Mouse (Mus musculus) lung, adult 2 months (tissue): ENCODE results near the gene Tbc1d2.

Source experiments
- CTCF ChIP-seq: fragments of 200-500 bp; IDR thresholded peaks from 2 replicates; pipeline ENCODE4 v1.5.1; 2011; ENCODE audit warnings: mild to moderate bottlenecking, low read length, control low read depth; ENCODE audit not compliant: insufficient read depth
- POLR2A ChIP-seq: fragments of 200-500 bp; IDR thresholded peaks from 2 replicates; pipeline ENCODE4 v1.6.1; 2011; ENCODE audit warnings: low read depth, mild to moderate bottlenecking, control low read depth, low read length, borderline replicate concordance; ENCODE audit errors: extremely low read depth

DNA sequence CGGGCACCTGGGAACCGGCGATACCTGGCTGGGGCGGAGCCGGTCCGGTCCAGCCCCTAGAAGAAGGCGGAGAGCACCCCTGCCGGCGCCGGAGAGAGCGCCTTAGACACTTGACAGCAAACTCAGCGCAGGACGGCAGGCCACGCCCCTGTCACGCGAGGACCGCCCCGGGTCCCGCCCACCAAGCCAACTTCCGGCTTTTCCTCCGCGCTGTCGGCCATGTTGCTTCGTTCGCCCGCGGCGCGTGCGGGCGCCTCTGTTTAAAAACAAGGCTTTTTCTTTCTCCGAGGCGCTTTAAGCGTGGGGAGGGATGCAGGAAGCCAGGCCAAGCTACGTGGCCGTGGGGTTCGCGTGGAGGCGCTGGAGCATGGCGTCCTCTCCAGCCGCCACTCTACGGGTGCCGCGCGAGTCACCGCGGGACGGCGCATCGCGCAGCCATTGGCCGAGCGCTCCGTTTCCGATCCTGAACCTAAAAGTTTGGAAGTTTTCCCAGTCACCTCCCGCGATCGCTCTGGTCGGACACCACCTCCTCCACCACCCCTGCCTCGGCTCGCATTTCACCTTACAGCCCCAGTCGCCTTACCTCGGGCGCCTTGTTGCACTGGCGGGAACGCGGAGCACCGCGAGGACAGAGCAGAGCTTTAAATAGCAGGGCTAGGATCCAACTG, at the start of gene Tbc1d2:
- peak; percentile 45; the same call in 1 of the 2 replicates for TF ChIP-seq POLR2A
- TF ChIP-seq CTCF: 0 out of 2 replicates have a peak, but pooled peaks have one; percentile 18
